11 mouse cellular contexts compared by ENCODE assay signal in the genomic region with DNA sequence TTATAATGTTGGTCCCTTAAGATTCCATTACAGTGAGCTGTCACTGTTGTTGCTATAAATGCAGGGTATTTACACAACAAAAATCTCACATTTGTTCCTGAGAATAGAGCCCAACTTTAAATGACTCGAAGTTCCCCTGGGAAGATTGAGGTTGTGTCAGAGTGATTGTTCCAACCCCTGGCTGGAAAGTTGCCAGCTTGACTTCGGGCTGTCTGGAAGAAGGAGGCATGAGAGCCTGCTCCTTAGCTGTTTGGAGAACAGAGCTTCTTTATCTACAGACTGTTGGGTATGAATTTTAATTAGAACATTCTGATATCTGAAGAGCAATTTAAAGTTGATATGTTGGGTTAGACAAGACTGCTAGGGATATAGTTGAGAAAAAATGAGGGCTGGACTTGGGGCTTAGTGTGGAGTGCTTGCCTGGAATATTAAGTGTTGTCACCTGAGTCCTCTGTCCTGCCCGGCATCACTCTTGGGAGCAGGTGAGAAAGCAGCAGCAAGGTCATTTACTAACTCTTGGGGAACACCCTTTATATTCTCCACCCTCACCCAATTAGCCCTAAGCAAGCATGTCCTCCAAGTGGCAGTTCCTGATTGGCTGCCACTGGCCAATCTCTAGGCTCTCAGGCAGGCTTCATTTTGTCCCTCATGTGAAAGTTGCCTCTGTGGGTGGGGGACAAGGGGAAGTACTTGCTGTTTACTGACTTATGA.
A peak's percentile ranks its signal among the peaks of the same experiment; 100 is the strongest.
DNase-seq lines count a peak whose midpoint lies in the region; ATAC-seq and TF ChIP-seq lines count a peak whose summit lies in the region.
"Had no signal": no experiment of that assay in that cellular context is flagged by ENCODE, and none has a peak within 500 bp of the region (broad histone marks: within the 10 kb centered on the region; RNA-seq: fewer than 3 reads in every experiment).

No protein-coding gene starts in this region.

- TF ChIP-seq EP300 in heart, adult 2 months (IDR thresholded peaks at IDR 0.05; ENCODE audit: insufficient read depth, low read depth, low read length) = no peak

- H3K27ac ChIP-seq in heart, embryonic 15.5 days = peak overlapping the region; percentile 73
- H3K27ac ChIP-seq in heart, adult 2 months = no peak overlapping the region
- peak overlapping the region; percentile 30; the same call in 1 of the 2 replicates for H3K27ac ChIP-seq in neural tube, embryonic 14.5 days (ENCODE audit: low read depth, low read length)
- no peak overlapping the region for H3K27ac ChIP-seq in liver, embryonic 12.5 days

- no peak overlapping the region for H3K4me3 ChIP-seq in heart, embryonic 15.5 days
- no peak overlapping the region for H3K4me3 ChIP-seq in heart, adult 2 months
- H3K4me3 ChIP-seq in neural tube, embryonic 14.5 days (ENCODE audit: low read depth, low read length) = no peak overlapping the region
- no peak overlapping the region for H3K4me3 ChIP-seq in liver, embryonic 12.5 days

- TF ChIP-seq CTCF in heart, adult 2 months (IDR thresholded peaks at IDR 0.05) = no peak

- no peak overlapping the region for H3K9ac ChIP-seq in heart, embryonic 15.5 days
- no peak overlapping the region for H3K9ac ChIP-seq in heart, adult 2 months (ENCODE audit: low read depth, low read length)
- no peak overlapping the region for H3K9ac ChIP-seq in neural tube, embryonic 14.5 days (replicated peaks; ENCODE audit: low read depth, low read length)
- H3K9ac ChIP-seq in liver, embryonic 12.5 days = no peak overlapping the region

- intact Hi-C loops in heart, adult 2 months (cut with DNase I) = no loop called here
- intact Hi-C loops in heart, postnatal 10 days (cut with DNase I) = no loop called here

- 23% methylated on average over 3 of the region's 3 CpGs for WGBS in heart, embryonic 15.5 days
- 28% methylated on average over 3 of the region's 3 CpGs for WGBS in heart, adult 2 months
- WGBS in neural tube, embryonic 14.5 days = 53% methylated on average over 3 of the region's 3 CpGs
- 50% methylated on average over 3 of the region's 3 CpGs for WGBS in liver, embryonic 12.5 days (ENCODE audit: insufficient replicate concordance)

- DNase-seq in heart, adult 2 months = no peak
- peak; percentile 53 for DNase-seq in testis, postnatal 10 days (ENCODE audit: low spot score)
- DNase-seq in testis, postnatal 14 days (ENCODE audit: low spot score) = no peak
- peak; percentile 36 to 45 for DNase-seq in heart, postnatal 10 days
- DNase-seq in ovary, postnatal 14 days (ENCODE audit: low spot score) = no peak
- DNase-seq: kidney, adult 8-10 months; layer of hippocampus, postnatal 36 days had no signal

- H3K79me2 ChIP-seq in heart, adult 2 months (replicated peaks; ENCODE audit: control insufficient read depth, insufficient read depth, low read length) = no peaks in the 10 kb centered on the region

- H3K27me3 ChIP-seq in heart, embryonic 15.5 days = no peaks in the 10 kb centered on the region
- no peaks in the 10 kb centered on the region for H3K27me3 ChIP-seq in heart, adult 2 months (ENCODE audit: control insufficient read depth, insufficient read depth, low read length)
- no peaks in the 10 kb centered on the region for H3K27me3 ChIP-seq in neural tube, embryonic 14.5 days (ENCODE audit: control insufficient read depth, insufficient read depth, low read length)
- no peaks in the 10 kb centered on the region for H3K27me3 ChIP-seq in liver, embryonic 12.5 days (replicated peaks)

- peaks cover 42% of the 10 kb centered on the region for H3K4me1 ChIP-seq in heart, embryonic 15.5 days (replicated peaks)
- peaks cover 6% of the 10 kb centered on the region; the same call in 1 of the 2 replicates for H3K4me1 ChIP-seq in heart, adult 2 months (ENCODE audit: control insufficient read depth, insufficient read depth, low read length)
- H3K4me1 ChIP-seq in neural tube, embryonic 14.5 days (ENCODE audit: control insufficient read depth, insufficient read depth, low read length) = no peaks in the 10 kb centered on the region
- no peaks in the 10 kb centered on the region for H3K4me1 ChIP-seq in liver, embryonic 12.5 days

- no peaks in the 10 kb centered on the region for H3K9me3 ChIP-seq in heart, embryonic 15.5 days (replicated peaks)
- H3K9me3 ChIP-seq in neural tube, embryonic 14.5 days (ENCODE audit: control insufficient read depth, low read length) = no peaks in the 10 kb centered on the region
- no peaks in the 10 kb centered on the region for H3K9me3 ChIP-seq in liver, embryonic 12.5 days (replicated peaks)
- H3K9me3 ChIP-seq: G1E had no signal

- ATAC-seq in heart, embryonic 15.5 days (replicated peaks; ENCODE audit: insufficient number of reproducible peaks, insufficient read depth, low FRiP score, low read depth) = peak; percentile 40; the same call in 1 of the 2 replicates
- no peak; the same call in 1 of the 2 replicates for ATAC-seq in neural tube, embryonic 14.5 days (ENCODE audit: low read depth)
- ATAC-seq in liver, embryonic 12.5 days = no peak

- TF ChIP-seq POLR2A in heart, adult 2 months (IDR thresholded peaks at IDR 0.05; ENCODE audit: insufficient read depth, low read depth, low read length) = no peak

- H3K4me2 ChIP-seq in heart, embryonic 15.5 days = no peak overlapping the region
- H3K4me2 ChIP-seq in neural tube, embryonic 14.5 days (ENCODE audit: low read depth, low read length) = no peak overlapping the region
- H3K4me2 ChIP-seq in liver, embryonic 12.5 days = no peak overlapping the region

- peaks cover 9% of the 10 kb centered on the region; the same call in 1 of the 2 replicates for H3K36me3 ChIP-seq in heart, embryonic 15.5 days
- peaks cover 11% of the 10 kb centered on the region for H3K36me3 ChIP-seq in heart, adult 2 months (ENCODE audit: control insufficient read depth, insufficient read depth, low read length)
- no peaks in the 10 kb centered on the region for H3K36me3 ChIP-seq in neural tube, embryonic 14.5 days (ENCODE audit: control insufficient read depth, insufficient read depth, low read length)
- H3K36me3 ChIP-seq in liver, embryonic 12.5 days = no peaks in the 10 kb centered on the region
- H3K36me3 ChIP-seq: G1E had no signal

Comparison
In these comparisons a context has a peak if more than half of its experiments do, and no peak if none do; other contexts are left out.
1. H3K27ac ChIP-seq: peak in heart, embryonic 15.5 days (single experiment) and neural tube, embryonic 14.5 days (single experiment); none in heart, adult 2 months (single experiment) and liver, embryonic 12.5 days (single experiment).
2. DNase-seq: peak in testis, postnatal 10 days (single experiment) and heart, postnatal 10 days (2 of 2); none in heart, adult 2 months (0 of 2), testis, postnatal 14 days (single experiment) and ovary, postnatal 14 days (single experiment).